Mouse (Mus musculus) kidney, postnatal 25 days (tissue): ENCODE measurements around the gene Pdxdc1.
"Not testable (repeated sequence)": the region's sequence is repeated elsewhere in the genome, so short reads cannot be mapped to it uniquely, and the experiment has no call there.

Source experiments
- DNase-seq, 2 experiments: peaks; one replicate each; pipeline ENCODE4 v3.0.0; 2021; ENCODE audit warnings: mixed read lengths in 2 of 2

Pdxdc1 gene

DNA sequence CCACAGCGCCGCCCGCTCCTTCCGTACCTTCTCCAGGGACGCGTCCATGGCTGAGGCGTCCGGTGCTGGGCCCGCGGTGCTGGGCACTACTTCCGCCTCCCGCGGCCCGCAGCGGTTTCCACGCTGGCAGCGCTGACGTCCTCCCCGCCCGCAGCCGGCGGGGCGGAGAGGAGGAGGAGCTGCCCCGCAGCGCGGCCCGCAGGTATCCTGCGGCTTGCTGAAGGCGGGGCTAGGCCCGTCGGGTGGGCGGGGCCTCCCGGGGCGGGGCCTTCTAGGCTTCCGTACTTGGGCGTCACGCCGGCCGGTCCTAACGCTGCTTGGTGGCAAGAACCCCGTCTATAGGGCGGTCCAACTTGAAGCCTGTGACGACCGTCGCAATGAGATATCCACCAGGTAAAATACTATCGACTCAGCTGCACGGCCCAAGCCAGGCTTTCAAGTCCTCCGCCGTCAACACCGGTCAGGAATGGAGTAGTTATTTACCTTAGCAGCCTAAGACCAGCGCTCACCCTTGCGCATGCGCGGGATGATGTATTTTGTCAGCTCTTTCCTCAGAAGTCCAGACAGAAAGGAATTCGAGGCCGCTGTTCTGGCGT lies at the start of gene Pdxdc1, which contains the start of gene Mpv17l:
Gene Pdxdc1, minus strand, starts transcription at position 244 of the 596 bp plus-strand sequence.
Gene Mpv17l, plus strand, starts transcription at position 274 of the 596 bp plus-strand sequence.
- DNase-seq = peak; percentile 97 to 98

DNA sequence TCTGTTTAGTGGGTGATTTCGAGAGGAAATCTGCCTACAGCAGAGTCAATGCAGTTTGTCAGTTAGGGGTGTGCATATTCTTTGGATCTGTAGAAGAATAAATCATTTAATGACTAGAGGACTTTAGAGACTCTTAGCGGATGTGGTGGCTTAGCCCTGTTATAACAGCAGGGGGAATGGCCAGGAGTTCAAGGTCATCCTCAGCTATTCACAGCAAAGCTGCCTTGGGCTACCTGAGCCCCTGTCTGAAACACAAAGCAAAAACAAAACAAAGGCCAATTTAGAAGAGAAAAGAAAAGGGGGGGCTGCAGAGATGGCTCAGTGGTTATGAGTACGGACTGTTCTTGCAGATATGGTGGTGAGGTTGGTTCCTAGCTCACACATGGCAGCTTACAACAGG lies 48.3 kb upstream of the Pdxdc1 start:
- DNase-seq = no peak

DNA sequence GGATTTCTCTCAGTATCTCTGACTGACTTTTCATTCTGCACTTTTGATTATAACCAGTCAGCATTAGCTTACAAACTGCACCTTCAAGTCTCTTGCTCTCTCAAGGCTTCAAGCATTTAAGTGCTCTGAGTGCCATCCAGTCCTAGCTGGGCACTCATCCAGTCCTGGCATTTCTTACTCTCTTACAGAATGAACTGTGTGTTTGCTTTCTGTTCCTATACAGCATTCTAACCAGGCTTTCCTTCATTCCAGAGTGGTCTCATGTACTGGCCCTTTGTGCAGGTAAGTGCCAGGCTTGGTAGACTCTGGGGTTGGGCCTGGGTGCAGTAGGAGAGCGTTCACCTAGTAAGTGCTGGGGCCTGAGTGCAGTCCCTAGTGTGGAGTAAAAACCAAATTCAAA lies 43.4 kb upstream of the Pdxdc1 start:
- no peak for DNase-seq

DNA sequence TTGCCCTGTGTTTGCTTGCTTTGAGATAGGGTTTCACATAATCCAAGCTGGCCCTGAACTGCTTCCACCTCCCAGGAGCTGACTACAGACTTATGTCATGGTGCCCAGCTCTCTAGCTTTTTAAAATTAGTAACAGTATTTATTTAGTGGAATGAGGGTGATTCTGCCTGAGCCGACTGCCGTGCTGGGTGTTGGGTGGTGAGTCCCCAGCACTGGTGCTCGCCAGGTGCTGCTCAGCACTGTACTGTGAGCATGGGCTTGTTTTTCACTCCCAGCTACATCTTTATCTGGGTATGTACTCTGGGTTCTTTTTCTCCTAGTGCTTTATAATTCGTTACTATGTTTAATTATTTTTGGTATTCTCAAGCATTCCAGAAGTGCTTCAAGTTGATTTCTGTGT lies 42.2 kb upstream of the Pdxdc1 start:
- DNase-seq = no peak

DNA sequence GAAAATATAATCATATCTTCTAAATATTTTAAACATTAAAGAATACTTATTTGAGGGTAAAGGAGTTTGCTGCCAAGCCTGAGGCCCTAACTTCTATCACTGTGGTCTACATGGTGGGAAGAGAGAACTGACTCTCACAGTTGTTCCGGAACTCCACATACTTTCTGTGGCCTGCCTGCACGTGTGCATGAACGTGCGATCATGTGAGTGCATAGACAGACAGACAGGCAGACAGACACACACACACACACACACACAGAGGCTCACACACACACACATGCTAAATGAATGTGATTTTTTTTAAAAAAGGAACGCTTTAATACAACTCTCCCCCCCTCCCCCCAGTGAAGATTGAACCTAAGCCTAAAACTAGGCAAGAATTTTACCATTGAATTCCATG lies 41.8 kb upstream of the Pdxdc1 start:
- no peak for DNase-seq

DNA sequence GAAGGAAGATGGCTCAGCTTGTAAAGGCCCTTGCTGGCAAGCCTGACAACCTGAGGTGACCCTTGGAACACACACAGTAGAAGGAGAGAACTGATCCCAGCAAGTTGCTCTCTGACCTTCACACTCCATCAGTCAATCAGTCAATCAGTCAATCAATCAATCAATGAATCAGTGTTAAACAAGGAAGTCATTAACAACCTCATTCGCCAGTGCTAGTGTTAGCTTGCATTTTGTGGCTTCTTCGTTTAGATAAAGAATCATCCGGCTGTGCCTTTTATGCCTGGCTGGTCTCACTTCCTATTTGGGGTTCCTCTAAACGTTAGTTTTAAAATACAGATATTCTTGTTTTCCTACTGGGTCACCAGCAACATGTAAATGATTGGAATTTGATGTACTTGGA lies 41.2 kb upstream of the Pdxdc1 start:
- no peak for DNase-seq

DNA sequence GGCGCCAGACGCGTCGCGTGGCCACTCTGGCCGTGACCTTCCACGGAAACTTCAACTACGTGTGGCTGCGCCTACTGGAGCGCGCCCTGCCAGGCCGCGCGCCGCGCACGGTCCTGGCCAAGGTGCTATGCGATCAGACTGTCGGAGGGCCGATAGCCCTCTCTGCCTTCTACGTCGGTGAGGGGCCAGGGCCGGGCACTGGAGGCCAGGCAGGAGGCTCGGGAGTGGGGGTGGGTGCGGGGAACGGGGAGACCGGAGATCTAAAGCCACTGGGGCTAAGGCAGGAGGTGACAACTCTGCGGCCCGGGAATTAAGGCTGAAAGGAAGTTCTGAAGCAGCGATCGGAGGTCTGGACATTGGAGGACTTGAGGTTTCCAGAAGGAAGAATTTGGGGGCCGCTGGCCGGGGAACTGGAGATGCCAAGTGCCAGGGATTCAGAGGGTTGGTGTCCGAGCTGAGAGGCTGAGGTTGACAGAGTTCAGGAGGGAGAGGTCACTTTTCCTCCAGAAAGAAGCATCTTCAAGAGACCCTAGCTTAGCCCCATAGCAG lies 38.0 kb upstream of the Pdxdc1 start:
- DNase-seq = no peak

DNA sequence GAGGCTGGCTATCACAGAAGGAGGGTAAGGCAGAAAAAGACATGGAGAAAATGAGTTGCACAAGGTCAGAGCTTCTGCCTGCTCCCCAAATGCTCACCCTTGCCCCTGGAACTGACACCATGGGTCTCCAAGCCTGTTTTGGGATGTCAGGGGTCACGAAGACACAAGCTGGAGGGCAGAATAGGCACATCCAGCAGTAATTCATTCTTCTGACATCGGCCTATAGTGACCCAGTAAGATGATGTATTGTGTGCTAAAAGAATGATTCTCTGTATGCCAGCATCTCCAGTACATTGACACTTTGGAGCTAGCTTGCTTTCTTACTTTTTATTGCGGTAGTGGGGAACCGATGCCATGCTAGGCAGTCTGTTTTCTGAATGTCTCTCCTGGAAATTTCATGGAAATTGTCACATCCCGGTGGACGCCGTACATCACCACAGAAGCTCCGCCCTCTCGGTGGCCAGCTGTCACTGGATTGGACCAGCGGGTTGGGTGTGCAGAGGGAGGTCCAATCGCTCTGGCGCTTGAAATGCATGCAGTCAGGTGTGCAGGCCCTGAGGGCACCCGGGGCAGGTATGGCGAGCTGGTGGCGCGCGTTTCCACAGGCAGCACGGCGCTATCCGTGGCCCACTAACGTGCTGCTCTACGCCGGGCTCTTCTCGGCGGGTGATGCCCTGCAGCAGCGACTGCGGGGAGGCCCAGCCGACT lies 37.4 kb upstream of the Pdxdc1 start:
- DNase-seq = peak; percentile 89 to 96

DNA sequence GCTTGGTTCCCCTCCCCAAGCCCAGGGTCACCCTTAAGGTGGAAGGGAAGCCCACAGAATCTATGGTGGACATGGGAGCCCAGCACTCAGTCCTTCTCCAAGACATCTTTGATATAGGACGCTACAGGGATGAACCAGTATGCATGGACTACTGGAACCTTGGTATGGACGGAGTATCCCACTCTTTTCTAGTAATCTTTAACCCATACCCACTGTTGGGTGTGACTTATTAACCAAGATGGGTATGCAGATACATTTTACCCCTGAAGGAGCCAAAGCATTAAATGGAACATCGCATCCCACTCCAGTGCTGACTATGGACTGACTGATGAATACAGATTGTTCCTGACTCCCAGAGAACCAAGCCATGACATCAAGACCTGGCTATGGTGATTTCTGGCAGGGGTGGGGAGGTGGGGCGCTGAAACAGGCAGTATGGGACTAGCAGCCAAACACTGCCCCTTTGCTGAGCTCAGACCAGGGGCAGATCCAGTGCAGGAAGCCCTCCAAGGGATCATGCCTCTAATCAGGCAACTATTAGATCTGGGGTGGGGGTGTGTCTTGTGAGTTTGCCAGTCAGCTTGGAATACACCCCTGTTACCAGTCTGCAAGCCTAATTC lies 24.6 kb upstream of the Pdxdc1 start:
- peak; percentile 10 to 69 for DNase-seq

DNA sequence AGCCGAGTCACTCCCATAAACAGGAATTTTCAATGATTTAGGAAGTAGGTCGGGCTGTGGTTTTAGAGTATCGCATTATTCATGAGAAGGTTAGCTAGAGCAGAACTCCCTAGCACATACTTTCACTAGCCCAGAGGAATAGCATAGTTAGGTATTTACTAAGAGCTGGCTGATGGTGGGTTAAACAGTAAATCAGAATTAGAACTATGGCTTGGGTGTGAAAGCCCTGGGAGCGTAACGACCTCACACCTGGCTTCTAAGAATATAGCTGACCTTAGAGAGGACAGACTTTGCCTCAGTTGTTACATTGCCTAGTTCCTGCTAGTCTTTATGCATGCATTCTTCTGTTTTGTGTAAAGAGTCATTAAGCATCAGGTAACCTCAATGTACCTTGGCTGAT lies 20.0 kb upstream of the Pdxdc1 start:
- peak in 1 of 2 experiments; percentile 50 for DNase-seq

DNA sequence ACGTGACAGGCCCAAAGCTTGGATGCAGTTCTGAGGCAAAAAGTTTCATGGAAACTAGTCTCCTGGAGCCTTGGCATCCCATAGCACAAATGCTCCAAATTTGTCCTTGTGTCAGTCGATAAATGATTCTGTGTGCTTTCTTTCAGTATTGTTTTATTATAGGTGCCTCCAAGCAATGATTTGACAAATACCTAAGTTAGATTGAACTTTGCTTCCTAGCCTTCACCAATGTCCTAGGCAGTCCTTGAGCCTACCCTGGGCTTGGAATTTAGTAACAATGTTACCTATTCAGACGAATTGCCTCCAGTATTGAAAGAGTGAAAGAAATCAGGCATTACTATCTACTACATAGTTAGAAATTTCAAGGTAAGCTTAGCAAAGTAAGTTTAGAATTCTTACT lies 19.6 kb upstream of the Pdxdc1 start:
- not testable (repeated sequence) for DNase-seq

DNA sequence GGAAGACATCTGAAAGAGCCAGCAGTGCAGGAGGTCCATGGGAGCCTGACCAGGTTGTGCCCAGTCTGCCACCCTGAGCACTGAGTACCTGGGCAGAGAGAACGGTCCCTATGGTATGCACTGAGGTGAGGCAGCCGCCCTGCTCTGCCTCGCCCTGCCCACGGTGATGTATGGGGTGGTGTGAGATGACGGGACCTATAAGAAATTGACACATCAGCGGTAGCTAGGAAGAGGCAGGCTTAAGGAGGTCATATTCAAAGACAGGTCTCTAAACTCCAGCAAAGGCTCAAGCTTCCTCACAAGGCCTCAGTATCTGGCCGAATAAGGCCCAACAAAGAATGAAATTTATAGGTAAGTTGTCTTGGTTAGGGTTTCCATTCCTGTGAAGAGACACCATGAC lies 18.9 kb upstream of the Pdxdc1 start:
- no peak for DNase-seq

DNA sequence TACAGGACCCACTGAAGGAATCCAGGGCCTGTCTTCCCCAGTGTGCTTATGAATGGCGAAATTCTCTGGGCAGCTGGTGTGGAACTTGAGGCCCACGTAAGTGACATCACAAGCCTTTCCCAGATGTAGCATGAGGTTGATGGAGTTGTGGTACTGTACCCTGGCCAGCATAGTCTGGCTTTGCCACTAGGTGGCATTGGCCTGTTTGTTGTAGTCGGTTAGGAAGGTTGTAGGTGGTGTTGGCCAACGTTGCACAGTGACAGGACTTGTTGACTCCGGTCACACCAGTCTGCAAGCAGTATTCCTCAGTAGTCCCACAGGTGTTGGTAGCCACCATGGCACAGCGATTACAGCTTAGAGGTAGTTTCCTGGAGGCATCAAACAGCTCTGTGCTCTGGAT lies 18.1 kb upstream of the Pdxdc1 start:
- DNase-seq = no peak

DNA sequence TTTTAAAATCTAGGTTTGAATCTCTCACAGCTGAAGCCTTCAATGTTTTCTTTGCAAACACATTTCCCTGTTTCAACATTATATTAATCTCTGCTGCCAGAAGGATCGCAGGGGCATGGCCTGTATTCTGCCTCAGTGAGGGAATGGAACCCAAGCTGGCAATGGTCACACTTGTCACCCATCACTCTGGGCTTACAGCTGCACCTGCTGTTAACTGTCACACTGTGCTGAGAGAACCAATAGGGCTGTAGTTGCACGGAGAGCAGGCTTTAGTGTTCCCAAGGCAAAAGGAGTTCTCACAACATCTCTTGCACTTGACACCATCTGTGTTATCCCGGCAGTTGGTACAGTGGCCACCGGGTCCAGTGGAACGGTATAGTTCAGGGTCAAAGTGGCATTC lies 17.2 kb upstream of the Pdxdc1 start:
- DNase-seq = no peak

DNA sequence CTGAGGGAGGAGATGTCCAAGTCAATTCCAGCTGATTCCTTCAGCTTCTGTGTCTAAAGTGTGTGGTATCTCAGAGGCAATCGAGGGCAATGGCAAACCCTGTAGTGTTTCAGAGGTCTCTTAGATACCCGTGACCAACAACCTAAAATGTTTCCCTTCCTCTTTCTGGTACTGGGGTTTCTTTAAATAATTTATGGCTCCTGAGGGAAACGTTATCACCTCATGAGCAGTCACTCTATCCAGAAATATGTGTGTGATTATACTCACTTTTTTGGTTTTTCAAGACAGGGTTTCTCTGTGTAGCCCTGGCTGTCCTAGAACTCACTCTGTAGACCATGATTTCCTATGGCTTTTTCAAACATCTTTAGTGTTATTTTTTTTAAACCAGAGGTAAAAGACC lies 4.4 kb upstream of the Pdxdc1 start:
- DNase-seq = no peak

DNA sequence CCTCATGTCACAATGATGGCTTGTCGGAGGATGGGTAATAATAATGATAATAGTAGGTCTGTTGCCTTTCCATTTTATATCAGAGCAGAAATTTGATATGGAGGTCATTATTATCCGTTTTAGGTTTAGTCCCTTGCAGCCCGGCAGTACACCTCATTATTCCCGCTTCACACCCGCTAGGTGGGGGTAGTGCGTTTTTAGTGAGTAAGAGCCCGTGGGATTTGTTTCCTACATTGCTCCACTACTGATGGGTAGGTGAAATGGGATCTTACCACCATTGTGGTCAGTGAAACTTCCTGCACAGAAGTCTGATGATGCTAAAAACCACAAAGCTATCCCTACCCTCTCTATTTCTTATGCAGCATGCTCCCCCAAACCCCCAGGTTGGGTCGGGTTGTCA lies 557 bp upstream of the Pdxdc1 start:
- peak; percentile 82 to 84 for DNase-seq

DNA sequence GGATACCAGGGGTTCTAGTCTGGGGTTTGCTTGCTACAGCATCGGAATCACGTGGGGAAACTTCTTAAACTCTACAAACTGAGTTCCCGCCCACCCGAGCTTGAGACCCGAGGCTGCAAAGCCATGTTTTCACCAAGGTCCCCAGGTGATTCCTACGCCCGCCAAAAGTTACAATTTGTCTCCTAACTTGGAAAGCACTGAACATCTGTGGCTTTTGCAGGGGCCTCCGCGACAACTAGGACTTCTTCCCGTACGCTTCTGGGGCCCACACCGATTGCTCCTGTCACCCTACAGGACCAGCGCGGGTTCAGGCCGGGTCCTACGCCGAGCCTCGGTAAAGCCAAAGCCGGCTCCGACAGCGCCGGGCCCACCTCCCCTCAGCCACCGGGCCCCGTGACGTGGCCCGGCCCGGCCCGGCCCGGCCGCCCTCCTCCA lies 517 bp downstream of the Pdxdc1 start:
- DNase-seq = no peak

DNA sequence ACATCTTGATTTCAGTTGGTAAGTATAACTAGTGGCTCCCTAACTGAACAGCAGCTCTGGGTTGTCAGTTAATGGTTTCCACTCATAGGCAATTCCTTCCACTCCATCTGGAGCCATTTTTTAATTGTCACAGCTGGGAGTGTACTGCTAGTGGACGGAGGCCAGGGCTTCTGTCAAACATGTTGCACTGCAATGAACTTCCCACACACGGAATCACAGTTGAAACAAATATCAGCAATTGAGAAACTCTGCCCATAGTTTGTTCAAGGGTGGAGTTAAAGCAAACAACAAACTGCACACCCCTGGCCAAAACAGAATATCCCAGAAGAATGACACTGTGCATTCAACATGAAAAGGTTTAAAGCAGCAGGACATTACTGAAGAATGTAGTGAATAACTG lies 4.0 kb downstream of the Pdxdc1 start:
- no peak for DNase-seq

DNA sequence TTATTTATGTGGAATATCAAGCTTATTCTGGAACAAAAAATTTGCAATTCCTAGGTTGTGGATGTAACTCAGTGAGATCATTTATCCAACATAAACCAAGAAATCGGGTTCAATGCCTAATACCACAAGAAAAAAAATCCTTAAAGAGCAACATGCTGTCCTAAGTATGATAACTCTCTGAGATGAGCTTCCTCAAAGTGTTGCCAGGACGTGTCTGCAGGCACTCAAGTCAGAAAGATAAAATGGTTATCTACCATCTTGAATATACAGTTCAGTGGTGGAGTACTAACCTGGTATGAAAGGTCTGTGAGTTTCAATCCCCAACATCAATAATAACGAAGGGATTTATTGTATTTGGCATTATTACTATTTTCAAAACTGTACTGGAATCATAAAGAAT lies 6.6 kb downstream of the Pdxdc1 start:
- DNase-seq = no peak

DNA sequence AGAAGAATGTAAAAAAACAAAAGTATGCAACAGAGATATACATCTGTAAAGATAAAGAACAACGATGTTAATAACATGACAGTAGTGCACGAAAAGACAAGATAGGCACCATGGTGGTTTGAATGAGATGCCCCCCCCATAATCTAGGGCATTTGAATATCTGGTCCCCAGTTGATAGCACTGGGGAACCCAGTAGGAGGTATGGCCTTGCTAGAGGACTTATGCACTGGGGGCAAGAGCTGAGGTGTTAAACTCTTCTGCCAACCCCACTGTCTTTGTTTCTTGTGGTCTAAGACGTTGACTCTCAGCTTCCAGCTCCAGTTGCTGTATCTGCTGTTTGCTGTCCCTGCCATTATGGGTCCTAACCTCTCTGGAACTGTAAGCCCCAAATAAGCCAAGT lies 7.2 kb downstream of the Pdxdc1 start:
- no peak for DNase-seq

DNA sequence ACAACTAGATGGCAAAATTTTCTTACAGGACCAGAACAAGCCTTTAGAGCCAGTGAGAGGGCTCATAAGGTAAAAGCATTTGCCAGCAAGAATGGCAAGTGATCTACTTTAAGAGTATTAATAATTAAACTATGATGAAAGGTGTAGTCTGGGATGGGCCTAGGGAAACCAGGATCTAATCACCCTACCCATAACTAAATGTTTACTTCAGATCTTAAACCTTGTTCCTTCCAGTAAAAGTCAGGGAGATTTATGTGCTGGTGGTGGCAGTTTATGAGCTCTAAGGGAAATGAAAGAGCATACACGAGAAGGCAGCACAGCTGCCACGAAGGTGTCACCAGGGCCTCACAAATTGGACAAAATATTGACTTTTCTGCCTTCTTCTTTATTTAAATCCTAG lies 8.8 kb downstream of the Pdxdc1 start:
- no peak for DNase-seq

DNA sequence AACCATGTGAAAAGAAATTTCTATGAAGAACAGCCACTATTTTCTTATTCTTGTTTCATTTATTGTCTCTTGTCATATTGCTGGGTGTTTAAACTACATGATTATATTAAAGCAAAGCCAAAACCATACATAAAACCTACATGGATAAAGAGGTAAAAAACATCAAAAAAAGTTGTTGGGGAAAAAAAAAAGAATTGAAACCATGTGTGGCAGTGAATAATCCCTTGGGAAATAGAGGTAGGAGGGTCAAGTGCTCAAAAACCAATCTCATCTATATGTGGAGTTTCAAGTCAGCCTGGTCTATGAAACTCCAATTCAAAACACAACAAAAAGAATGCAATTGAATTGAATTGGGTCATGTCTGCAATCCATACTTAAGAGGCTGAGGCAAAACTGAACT lies 10.1 kb downstream of the Pdxdc1 start:
- DNase-seq = no peak

DNA sequence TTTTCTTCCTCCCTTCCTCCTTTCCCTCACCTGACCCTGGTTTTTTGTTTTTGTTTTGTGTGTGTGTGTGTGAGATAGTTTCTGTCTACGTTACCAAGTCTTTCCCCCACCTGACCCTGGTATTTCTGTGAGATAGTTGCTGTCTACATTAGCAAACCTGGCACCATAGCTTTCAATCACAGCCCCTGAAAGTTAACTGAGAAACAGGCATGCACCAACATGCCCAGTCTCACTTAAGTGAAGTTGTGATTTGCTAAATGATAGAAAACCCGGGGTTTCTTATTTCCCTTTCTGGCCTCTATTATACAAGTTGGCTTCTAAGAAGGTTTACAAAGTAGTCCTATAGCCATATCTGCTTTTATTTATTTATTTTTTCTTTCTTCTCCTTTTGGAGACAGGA lies 12.5 kb downstream of the Pdxdc1 start:
- no peak for DNase-seq
